9 mouse cellular contexts compared by ENCODE assay signal in genomic region chr11:43530043-43530442, GRCm38 (mm10). TPM values are rescaled to one million over a fixed set of nuclear protein-coding genes. Genes with fewer than 3 reads are reported as not detected.
DNase-seq lines count a peak whose midpoint lies in the region; ATAC-seq and TF ChIP-seq lines count a peak whose summit lies in the region.
"Had no signal": no experiment of that assay in that cellular context is flagged by ENCODE, and none has a peak within 500 bp of the region (broad histone marks: within the 10 kb centered on the region; RNA-seq: fewer than 3 reads in every experiment).

No protein-coding gene starts in this region.

- no peak overlapping the region for H3K9ac ChIP-seq in kidney, postnatal 0 days (ENCODE audit: low read depth, low read length)
- no peak overlapping the region for H3K9ac ChIP-seq in hindbrain, embryonic 14.5 days
- 0 out of 2 replicates have a peak overlapping the region, but pooled peaks have one; percentile 9 for H3K9ac ChIP-seq in midbrain, embryonic 14.5 days (replicated peaks; ENCODE audit: low read length)

- H3K4me2 ChIP-seq in kidney, postnatal 0 days (ENCODE audit: low read length): peak overlapping the region; percentile 92
- H3K4me2 ChIP-seq in hindbrain, embryonic 14.5 days (replicated peaks): peak overlapping the region; percentile 96
- H3K4me2 ChIP-seq in midbrain, embryonic 14.5 days (ENCODE audit: low read length): peak overlapping the region; percentile 91

- peak overlapping the region; percentile 80 for H3K4me3 ChIP-seq in kidney, postnatal 0 days (replicated peaks; ENCODE audit: low read depth, low read length)
- peak overlapping the region; percentile 91 for H3K4me3 ChIP-seq in embryonic facial prominence, embryonic 10.5 days
- H3K4me3 ChIP-seq in hindbrain, embryonic 14.5 days (replicated peaks; ENCODE audit: low read length): peak overlapping the region; percentile 87
- peak overlapping the region; percentile 75 for H3K4me3 ChIP-seq in midbrain, embryonic 14.5 days (replicated peaks; ENCODE audit: low read depth, low read length)

- no peaks in the 10 kb centered on the region for H3K27me3 ChIP-seq in kidney, postnatal 0 days (ENCODE audit: insufficient read depth, low read length)
- H3K27me3 ChIP-seq in embryonic facial prominence, embryonic 10.5 days (replicated peaks; ENCODE audit: low read depth, poor library complexity, severe bottlenecking): no peaks in the 10 kb centered on the region; the same call in 1 of the 2 replicates
- no peaks in the 10 kb centered on the region for H3K27me3 ChIP-seq in hindbrain, embryonic 14.5 days (ENCODE audit: control insufficient read depth, insufficient read depth, low read length)
- H3K27me3 ChIP-seq in midbrain, embryonic 14.5 days (ENCODE audit: control insufficient read depth, insufficient read depth, low read length): no peaks in the 10 kb centered on the region

- H3K27ac ChIP-seq in kidney, postnatal 0 days: peak overlapping the region; percentile 6; the same call in 1 of the 2 replicates
- H3K27ac ChIP-seq in embryonic facial prominence, embryonic 10.5 days (replicated peaks): peak overlapping the region; percentile 99
- no peak overlapping the region for H3K27ac ChIP-seq in hindbrain, embryonic 14.5 days
- no peak overlapping the region for H3K27ac ChIP-seq in midbrain, embryonic 14.5 days (replicated peaks; ENCODE audit: low read depth, low read length)

- no peaks in the 10 kb centered on the region for H3K9me3 ChIP-seq in kidney, postnatal 0 days (replicated peaks; ENCODE audit: low read length)
- no peaks in the 10 kb centered on the region for H3K9me3 ChIP-seq in embryonic facial prominence, embryonic 10.5 days
- H3K9me3 ChIP-seq in hindbrain, embryonic 14.5 days (ENCODE audit: control insufficient read depth, low read length): no peaks in the 10 kb centered on the region
- H3K9me3 ChIP-seq in midbrain, embryonic 14.5 days (ENCODE audit: control insufficient read depth, low read length): no peaks in the 10 kb centered on the region
- H3K9me3 ChIP-seq: G1E had no signal

- ATAC-seq in kidney, postnatal 0 days (replicated peaks; ENCODE audit: low FRiP score, low read depth): no peak
- ATAC-seq in hindbrain, embryonic 14.5 days (ENCODE audit: low FRiP score): no peak
- ATAC-seq in midbrain, embryonic 14.5 days (ENCODE audit: low FRiP score, low TSS enrichment): no peak

- H3K4me1 ChIP-seq in kidney, postnatal 0 days (replicated peaks; ENCODE audit: insufficient read depth, low read length): 0 out of 2 replicates have a peak, but pooled peaks cover 4% of the 10 kb centered on the region
- peaks cover 38% of the 10 kb centered on the region for H3K4me1 ChIP-seq in embryonic facial prominence, embryonic 10.5 days
- H3K4me1 ChIP-seq in hindbrain, embryonic 14.5 days (replicated peaks; ENCODE audit: control insufficient read depth, insufficient read depth, low read length): peaks cover 11% of the 10 kb centered on the region; the same call in 1 of the 2 replicates
- peaks cover 21% of the 10 kb centered on the region; the same call in 1 of the 2 replicates for H3K4me1 ChIP-seq in midbrain, embryonic 14.5 days (ENCODE audit: control insufficient read depth, insufficient read depth, low read length)

- WGBS in kidney, postnatal 0 days: 18% methylated on average over 3 of the region's 3 CpGs
- 7% methylated on average over 3 of the region's 3 CpGs for WGBS in embryonic facial prominence, embryonic 10.5 days
- WGBS in hindbrain, embryonic 14.5 days: 9% methylated on average over 3 of the region's 3 CpGs
- WGBS in midbrain, embryonic 14.5 days: 11% methylated on average over 3 of the region's 3 CpGs

- peak; percentile 56 for DNase-seq in kidney, postnatal 0 days (ENCODE audit: low spot score)
- DNase-seq in kidney, postnatal 25 days: no peak
- peak; percentile 61 for DNase-seq in embryonic facial prominence, embryonic 10.5 days (ENCODE audit: low spot score)
- no peak for DNase-seq in hindbrain, embryonic 14.5 days (ENCODE audit: low spot score)
- DNase-seq in midbrain, embryonic 14.5 days: no peak
- no peak for DNase-seq in thymus, adult 18-20 months
- no peak for DNase-seq in cerebellum, adult 11-12 months
- no peak for DNase-seq in ovary, postnatal 36 days (ENCODE audit: low spot score)

- no peaks in the 10 kb centered on the region for H3K36me3 ChIP-seq in kidney, postnatal 0 days (ENCODE audit: insufficient read depth, low read length)
- peaks cover 48% of the 10 kb centered on the region for H3K36me3 ChIP-seq in embryonic facial prominence, embryonic 10.5 days (replicated peaks)
- no peaks in the 10 kb centered on the region; the same call in 1 of the 2 replicates for H3K36me3 ChIP-seq in hindbrain, embryonic 14.5 days (replicated peaks; ENCODE audit: control insufficient read depth, insufficient read depth)
- peaks cover 14% of the 10 kb centered on the region for H3K36me3 ChIP-seq in midbrain, embryonic 14.5 days (ENCODE audit: control insufficient read depth, insufficient read depth, low read length)
- H3K36me3 ChIP-seq: G1E had no signal

- no peak for TF ChIP-seq CTCF in kidney, postnatal 0 days (IDR thresholded peaks at IDR 0.05; ENCODE audit: low read depth)

RNA-seq across cellular contexts. Expression of gene Ccnjl, which starts 1.5 kb away (rescaled TPM):
- 14.1 and 14.2 TPM in 2 replicates for polyA plus RNA-seq in kidney, postnatal 0 days (2015; fragmentation: Nextera tagmentation; extraction: Ambion mirVana)
- 37.8 and 39.6 TPM in 2 replicates for polyA plus RNA-seq in embryonic facial prominence, embryonic 10.5 days (2016; fragmentation: Nextera tagmentation; extraction: Ambion mirVana)
- polyA plus RNA-seq in hindbrain, embryonic 14.5 days (2014; fragmentation: Nextera tagmentation; extraction: Ambion mirVana): 10.9 and 11.9 TPM in 2 replicates
- 11.7 and 16.2 TPM in 2 replicates for polyA plus RNA-seq in midbrain, embryonic 14.5 days (2014; fragmentation: Nextera tagmentation; extraction: Ambion mirVana)
- polyA plus RNA-seq: G1E had no signal

RNA-seq across cellular contexts. Expression of gene C1qtnf2, which starts 56.0 kb away (rescaled TPM):
- 27.2 and 28.0 TPM in 2 replicates for polyA plus RNA-seq in kidney, postnatal 0 days (2015; fragmentation: Nextera tagmentation; extraction: Ambion mirVana)
- 0.85 and 0.87 TPM in 2 replicates for polyA plus RNA-seq in embryonic facial prominence, embryonic 10.5 days (2016; fragmentation: Nextera tagmentation; extraction: Ambion mirVana)
- 11.8 and 13.5 TPM in 2 replicates for polyA plus RNA-seq in hindbrain, embryonic 14.5 days (2014; fragmentation: Nextera tagmentation; extraction: Ambion mirVana)
- polyA plus RNA-seq in midbrain, embryonic 14.5 days (2014; fragmentation: Nextera tagmentation; extraction: Ambion mirVana): 4.8 and 7.9 TPM in 2 replicates
- polyA plus RNA-seq: G1E had no signal

RNA-seq across cellular contexts. Expression of gene 4933415A04Rik, which starts 56.8 kb away (rescaled TPM):
- polyA plus RNA-seq in kidney, postnatal 0 days (2015; fragmentation: Nextera tagmentation; extraction: Ambion mirVana): 3.8 and 4.6 TPM in 2 replicates
- 12.4 and 13.7 TPM in 2 replicates for polyA plus RNA-seq in embryonic facial prominence, embryonic 10.5 days (2016; fragmentation: Nextera tagmentation; extraction: Ambion mirVana)
- polyA plus RNA-seq in hindbrain, embryonic 14.5 days (2014; fragmentation: Nextera tagmentation; extraction: Ambion mirVana): 2.2 and 3.3 TPM in 2 replicates
- polyA plus RNA-seq in midbrain, embryonic 14.5 days (2014; fragmentation: Nextera tagmentation; extraction: Ambion mirVana): 3.2 and 3.9 TPM in 2 replicates
- polyA plus RNA-seq: G1E had no signal

Comparison
In these comparisons a context has a peak if more than half of its experiments do, and no peak if none do; other contexts are left out.
1. DNase-seq: peak in kidney, postnatal 0 days (single experiment) and embryonic facial prominence, embryonic 10.5 days (single experiment); none in kidney, postnatal 25 days (0 of 2), hindbrain, embryonic 14.5 days (single experiment), midbrain, embryonic 14.5 days (single experiment), thymus, adult 18-20 months (0 of 2), cerebellum, adult 11-12 months (single experiment) and ovary, postnatal 36 days (single experiment).
2. H3K27ac ChIP-seq: peak in kidney, postnatal 0 days (single experiment) and embryonic facial prominence, embryonic 10.5 days (single experiment); none in hindbrain, embryonic 14.5 days (single experiment) and midbrain, embryonic 14.5 days (single experiment).
3. Peak in every context shown above with its lines, with median percentiles within 50 percentile points of each other: H3K4me2 ChIP-seq and H3K4me3 ChIP-seq.